Mouse (Mus musculus) stomach, postnatal 0 days (tissue): ENCODE results near the gene Hspb9.

Source experiments
- CTCF ChIP-seq: IDR thresholded peaks from 2 replicates; pipeline ENCODE4 v1.5.1; 2016; ENCODE audit warnings: antibody characterized with exemption, low read depth, mild to moderate bottlenecking, moderate library complexity
- EP300 ChIP-seq: optimal IDR thresholded peaks from 2 replicates; pipeline ENCODE3; 2016; ENCODE audit warnings: antibody characterized with exemption

DNA sequence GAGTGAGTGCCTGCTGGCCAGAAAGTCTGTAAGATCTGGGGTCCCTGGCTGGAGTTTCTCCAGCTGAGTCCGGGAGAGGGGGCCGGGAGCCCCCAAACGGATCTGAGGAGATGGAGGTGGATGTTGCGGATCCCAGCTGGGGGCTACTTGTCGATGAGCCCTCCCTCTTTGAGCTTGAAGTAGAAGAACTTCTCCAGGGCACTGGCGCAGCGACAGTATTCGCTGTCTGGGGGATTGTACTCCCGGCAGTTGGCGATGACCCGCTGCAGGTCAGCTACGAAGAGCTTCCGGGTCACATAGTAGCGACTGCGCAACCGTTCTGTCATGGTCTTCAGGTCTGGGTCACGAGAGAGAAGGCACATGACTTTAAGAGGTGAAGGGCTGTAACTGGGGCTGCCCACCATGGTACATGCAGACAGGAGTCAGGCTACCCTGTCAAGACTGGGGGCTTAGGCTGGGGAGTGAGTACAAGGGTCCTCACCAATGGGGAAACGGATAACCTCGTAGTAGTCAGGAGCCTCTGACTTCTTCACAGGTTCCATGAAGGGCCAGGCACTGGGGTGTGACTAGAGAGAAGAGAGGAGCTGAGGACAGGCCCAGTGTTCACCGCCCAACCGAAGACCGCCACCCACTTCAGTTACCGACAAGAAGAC lies 8.4 kb upstream of the Hspb9 start:
- TF ChIP-seq EP300 (no peak), CTCF (no peak)
